Mouse (Mus musculus): Measurements from ENCODE around the gene Atf7. TPM values are rescaled to one million over a fixed set of nuclear protein-coding genes. Genes with fewer than 3 reads are reported as not detected.

Atf7 gene
- total and polyA plus RNA-seq, 2 experiments, result 10.1 to 41.1 TPM

GRCm38 (mm10) chr15:102506864-102507263 is 118.4 kb downstream of the Atf7 start:
- Histone ChIP-seq H3K4me1 (ENCODE audit: control insufficient read depth, insufficient read depth, low read length) (peaks cover 4% of the 10 kb centered on the region), H3K27ac (replicated peaks; ENCODE audit: insufficient read depth, low read depth, low read length) (no peak overlapping the region), H3K9ac (ENCODE audit: low read depth, low read length) (no peak overlapping the region), H3K79me2 (ENCODE audit: control insufficient read depth, insufficient read depth, low read length) (no peaks in the 10 kb centered on the region), H3K27me3 (ENCODE audit: control insufficient read depth, insufficient read depth, low read length) (no peaks in the 10 kb centered on the region), H3K36me3 (ENCODE audit: control insufficient read depth, insufficient read depth, low read length) (peaks cover 5% of the 10 kb centered on the region), H3K4me3 (ENCODE audit: insufficient read depth, low read depth, low read length) (no peak overlapping the region)
- DNase-seq (ENCODE audit: extremely low read depth, low read depth, low spot score), result no peak
- WGBS, result 94% methylated on average over 1 of the region's 1 CpGs
- no peak for TF ChIP-seq CTCF (IDR thresholded peaks at IDR 0.05; ENCODE audit: low read depth, low read length)
- no peak for TF ChIP-seq POLR2A (IDR thresholded peaks at IDR 0.05; ENCODE audit: extremely low read depth, insufficient read depth, low read length)

GRCm38 (mm10) chr15:102506464-102506830 is 118.8 kb downstream of the Atf7 start:
- no peaks in the 10 kb centered on the region for H3K79me2 ChIP-seq (ENCODE audit: control insufficient read depth, insufficient read depth, low read length)
- H3K4me1 ChIP-seq (ENCODE audit: control insufficient read depth, insufficient read depth, low read length), result peaks cover 4% of the 10 kb centered on the region
- H3K27ac ChIP-seq (replicated peaks; ENCODE audit: insufficient read depth, low read depth, low read length), result no peak overlapping the region
- TF ChIP-seq POLR2A (IDR thresholded peaks at IDR 0.05; ENCODE audit: extremely low read depth, insufficient read depth, low read length), result no peak
- TF ChIP-seq CTCF (IDR thresholded peaks at IDR 0.05; ENCODE audit: low read depth, low read length), result no peak
- no peaks in the 10 kb centered on the region for H3K27me3 ChIP-seq (ENCODE audit: control insufficient read depth, insufficient read depth, low read length)
- H3K36me3 ChIP-seq (ENCODE audit: control insufficient read depth, insufficient read depth, low read length), result peaks cover 5% of the 10 kb centered on the region
- no peak for DNase-seq (ENCODE audit: extremely low read depth, low read depth, low spot score)
- no peak overlapping the region for H3K4me3 ChIP-seq (ENCODE audit: insufficient read depth, low read depth, low read length)
- H3K9ac ChIP-seq (ENCODE audit: low read depth, low read length), result no peak overlapping the region
- 18% methylated on average over 2 of the region's 2 CpGs for WGBS

GRCm38 (mm10) chr15:102505770-102506463 is 119.3 kb downstream of the Atf7 start:
- peaks cover 4% of the 10 kb centered on the region for H3K4me1 ChIP-seq (ENCODE audit: control insufficient read depth, insufficient read depth, low read length)
- no peaks in the 10 kb centered on the region for H3K27me3 ChIP-seq (ENCODE audit: control insufficient read depth, insufficient read depth, low read length)
- H3K9ac ChIP-seq (ENCODE audit: low read depth, low read length), result no peak overlapping the region
- H3K27ac ChIP-seq (replicated peaks; ENCODE audit: insufficient read depth, low read depth, low read length), result no peak overlapping the region
- no peaks in the 10 kb centered on the region for H3K79me2 ChIP-seq (ENCODE audit: control insufficient read depth, insufficient read depth, low read length)
- no peak for DNase-seq (ENCODE audit: extremely low read depth, low read depth, low spot score)
- peaks cover 9% of the 10 kb centered on the region for H3K36me3 ChIP-seq (ENCODE audit: control insufficient read depth, insufficient read depth, low read length)
- WGBS, result 79% methylated on average over 9 of the region's 9 CpGs
- no peak overlapping the region for H3K4me3 ChIP-seq (ENCODE audit: insufficient read depth, low read depth, low read length)
- TF ChIP-seq POLR2A (IDR thresholded peaks at IDR 0.05; ENCODE audit: extremely low read depth, insufficient read depth, low read length) (no peak), CTCF (IDR thresholded peaks at IDR 0.05; ENCODE audit: low read depth, low read length) (no peak)

- Histone ChIP-seq H3K27me3 (ENCODE audit: control insufficient read depth, insufficient read depth, low read length) (no peaks in the 10 kb centered on the region), H3K79me2 (ENCODE audit: control insufficient read depth, insufficient read depth, low read length) (no peaks in the 10 kb centered on the region), H3K27ac (replicated peaks; ENCODE audit: insufficient read depth, low read depth, low read length) (no peak overlapping the region), H3K36me3 (ENCODE audit: control insufficient read depth, insufficient read depth, low read length) (peaks cover 13% of the 10 kb centered on the region), H3K9ac (ENCODE audit: low read depth, low read length) (no peak overlapping the region), H3K4me3 (ENCODE audit: insufficient read depth, low read depth, low read length) (no peak overlapping the region), H3K4me1 (ENCODE audit: control insufficient read depth, insufficient read depth, low read length) (peaks cover 2% of the 10 kb centered on the region)
- DNase-seq (ENCODE audit: extremely low read depth, low read depth, low spot score), result no peak
- TF ChIP-seq POLR2A (IDR thresholded peaks at IDR 0.05; ENCODE audit: extremely low read depth, insufficient read depth, low read length) (no peak), CTCF (IDR thresholded peaks at IDR 0.05; ENCODE audit: low read depth, low read length) (no peak)
- WGBS, result 76% methylated on average over 12 of the region's 12 CpGs
Measured at GRCm38 (mm10) chr15:102505073-102505769, 120.0 kb downstream of the Atf7 start.

- Histone ChIP-seq H3K4me1 (ENCODE audit: control insufficient read depth, insufficient read depth, low read length) (no peaks in the 10 kb centered on the region), H3K9ac (ENCODE audit: low read depth, low read length) (no peak overlapping the region), H3K36me3 (ENCODE audit: control insufficient read depth, insufficient read depth, low read length) (peaks cover 22% of the 10 kb centered on the region), H3K79me2 (ENCODE audit: control insufficient read depth, insufficient read depth, low read length) (no peaks in the 10 kb centered on the region), H3K27ac (replicated peaks; ENCODE audit: insufficient read depth, low read depth, low read length) (no peak overlapping the region), H3K4me3 (ENCODE audit: insufficient read depth, low read depth, low read length) (no peak overlapping the region), H3K27me3 (ENCODE audit: control insufficient read depth, insufficient read depth, low read length) (no peaks in the 10 kb centered on the region)
- 87% methylated on average over 9 of the region's 9 CpGs for WGBS
- TF ChIP-seq CTCF (IDR thresholded peaks at IDR 0.05; ENCODE audit: low read depth, low read length), result no peak
- no peak for TF ChIP-seq POLR2A (IDR thresholded peaks at IDR 0.05; ENCODE audit: extremely low read depth, insufficient read depth, low read length)
- DNase-seq (ENCODE audit: extremely low read depth, low read depth, low spot score), result no peak
Measured at GRCm38 (mm10) chr15:102503924-102504782, 121.1 kb downstream of the Atf7 start.

Measured in liver, adult 2 months (tissue).